Mouse (Mus musculus) G1E (cell line): ENCODE data around the gene Plcb1.

Experiments
- CTCF ChIP-seq: IDR thresholded peaks from 2 replicates; pipeline ENCODE4 v1.5.1; 2012; ENCODE audit warnings: low read depth, low read length, inconsistent platforms, mixed read lengths
- GATA1 ChIP-seq: IDR thresholded peaks from 2 replicates; pipeline ENCODE4 v1.6.1; 2012; ENCODE audit warnings: borderline replicate concordance, low read length, inconsistent platforms, mixed read lengths
- POLR2AphosphoS5 ChIP-seq: IDR thresholded peaks from 2 replicates; pipeline ENCODE4 v1.6.1; 2012; ENCODE audit warnings: low read depth, low read length, inconsistent platforms; ENCODE audit not compliant: insufficient replicate concordance
- TAL1 ChIP-seq: conservative IDR thresholded peaks from 2 replicates; pipeline ENCODE4 v1.6.1; 2012; ENCODE audit warnings: low read depth, low read length, inconsistent platforms, mixed read lengths

DNA sequence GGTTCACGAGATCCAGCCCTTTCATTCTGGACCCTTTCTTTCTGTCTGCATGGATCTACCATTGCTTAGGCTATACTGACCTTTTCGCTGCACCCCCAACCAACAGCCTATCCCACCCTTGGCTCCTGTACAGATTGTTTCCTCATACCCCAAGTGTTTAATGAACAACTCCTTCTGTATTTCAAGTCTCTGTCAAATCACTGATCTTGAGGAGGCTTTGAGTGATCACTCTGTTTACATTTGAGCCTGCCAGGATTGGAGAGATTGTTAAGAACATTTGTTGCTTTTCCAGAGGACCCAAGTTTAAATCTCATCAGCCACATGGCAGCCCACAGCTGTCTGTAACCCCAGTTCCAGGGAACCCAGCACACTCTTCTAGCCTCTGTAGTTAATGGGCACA lies 612.1 kb downstream of the Plcb1 start:
- no peak for TF ChIP-seq CTCF
- TF ChIP-seq POLR2AphosphoS5: no peak
- no peak for TF ChIP-seq GATA1
- TF ChIP-seq TAL1: no peak
